Mouse (Mus musculus) megakaryocyte, adult 5-6 weeks (primary cell): ENCODE measurements around the gene Gm10961. TPM values are rescaled to one million over a fixed set of nuclear protein-coding genes. Genes with fewer than 3 reads are reported as not detected.

ENCODE experiments used
- ATAC-seq: 2 replicates; pipeline ENCODE4 v1.8.0; 2016; ENCODE audit warnings: mild to moderate bottlenecking, inconsistent platforms; ENCODE audit not compliant: poor library complexity, severe bottlenecking
- total RNA-seq, 2 experiments: library from RNA; stranded (forward) in 1 of 2; stranded (reverse) in 1 of 2; fragments of 153-499, 151-499 nt in 1 of 2; fragments of 221-1000, 200-1000 nt in 1 of 2; gene quantifications; 2 replicates each; pipeline versions ENCODE4 v1.2.3 to v1.2.4; 2015 to 2017

Gm10961 gene
- not detected in 2 replicates for total RNA-seq (2015)
- not detected in 2 replicates for total RNA-seq (2017)

GRCm38 (mm10) chr3:107630682-107631522 lies at the start of gene Gm10961:
Gene Gm10961, plus strand, starts transcription at chr3:107631322.
- peak; percentile 38 for ATAC-seq

DNA sequence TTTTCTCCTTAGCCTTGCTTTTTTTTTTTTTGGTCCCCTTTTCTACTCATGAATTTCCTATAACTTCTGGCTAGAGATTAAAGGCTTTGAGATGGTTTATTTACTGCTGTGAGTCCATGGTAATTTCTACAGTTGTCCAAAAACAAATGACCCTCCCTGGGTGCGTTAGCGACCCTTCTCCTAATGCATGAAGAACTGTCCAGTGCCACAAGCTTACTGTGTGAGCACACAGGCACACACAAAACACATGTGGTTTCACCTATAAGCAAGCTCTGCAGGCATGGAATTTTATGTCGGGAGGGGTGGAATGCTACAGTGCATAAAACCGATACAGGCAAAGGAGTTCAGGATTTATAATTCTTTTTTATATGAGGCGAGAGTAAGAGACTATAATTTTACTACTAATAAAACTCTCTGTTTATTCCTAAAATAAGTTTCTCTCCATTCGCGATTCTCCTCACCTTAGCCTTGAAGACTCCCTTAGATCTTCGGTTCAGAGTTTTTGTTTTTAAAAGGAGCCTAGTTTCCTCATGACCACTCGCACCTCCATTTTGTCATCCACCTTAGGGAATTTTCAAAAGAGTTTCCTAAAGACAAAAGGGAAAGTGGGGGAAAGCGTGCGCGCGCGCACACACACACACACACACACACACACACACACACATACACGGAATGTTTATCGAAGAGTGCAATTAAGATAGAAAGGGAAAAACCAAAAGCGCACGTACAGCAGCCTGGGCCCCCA lies 48.8 kb upstream of the Gm10961 start:
- no peak for ATAC-seq

- ATAC-seq: no peak
Measured at GRCm38 (mm10) chr3:107582875-107583767, 48.0 kb upstream of the Gm10961 start.

- ATAC-seq: no peak
Measured at GRCm38 (mm10) chr3:107583893-107584292, 47.2 kb upstream of the Gm10961 start.

DNA sequence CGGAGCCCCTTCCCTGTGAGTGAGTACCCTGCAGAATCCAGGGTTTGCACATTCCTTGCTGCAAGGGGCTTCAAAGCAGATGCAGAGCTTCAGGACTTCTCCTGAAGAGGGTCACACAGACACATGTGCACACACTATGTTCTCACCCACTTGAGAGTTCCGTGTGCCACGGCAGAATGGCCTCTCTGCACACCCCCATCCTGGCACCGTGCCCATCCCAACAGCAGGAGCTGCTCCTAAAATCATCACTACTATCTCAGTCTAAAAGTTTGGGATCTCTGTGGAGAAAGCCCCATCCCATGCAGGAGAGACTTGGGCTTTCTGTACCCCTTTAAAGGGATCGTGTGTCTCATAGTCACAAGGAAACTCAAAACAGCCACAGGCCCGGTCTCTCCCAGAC lies 44.6 kb upstream of the Gm10961 start:
- ATAC-seq: no peak

GRCm38 (mm10) chr3:107591612-107592011 lies 39.5 kb upstream of the Gm10961 start:
- ATAC-seq: no peak

GRCm38 (mm10) chr3:107593632-107594031 lies 37.5 kb upstream of the Gm10961 start:
- no peak for ATAC-seq

DNA sequence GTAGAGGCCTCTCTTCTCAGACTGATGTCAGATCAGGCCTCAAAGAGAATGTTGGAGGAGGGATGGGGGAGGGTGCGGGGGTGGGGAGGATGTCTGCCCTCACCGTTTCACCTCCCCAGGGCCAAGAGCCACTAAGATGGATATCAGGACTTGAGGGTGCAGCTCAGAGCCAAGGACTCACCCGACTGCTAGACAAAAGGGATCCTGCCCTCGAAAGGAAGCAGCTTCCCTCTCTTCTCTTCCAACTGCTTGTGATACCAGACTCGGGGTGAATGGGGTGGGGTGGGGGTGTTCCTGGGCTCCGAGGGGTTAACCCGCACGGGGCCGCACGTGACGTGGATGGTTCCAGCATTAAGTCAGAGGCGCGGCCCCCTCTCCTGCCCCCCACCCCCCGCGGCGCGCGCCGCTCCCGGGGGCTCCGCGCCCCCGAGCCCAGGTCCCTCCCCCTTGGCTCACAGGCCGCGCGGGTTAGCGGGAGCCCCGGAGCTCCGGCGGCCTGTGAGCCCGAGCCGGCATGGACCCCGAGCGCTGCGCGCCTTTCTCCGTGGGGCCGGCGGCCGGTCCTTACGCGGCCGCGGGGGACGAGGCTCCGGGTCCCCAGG lies 36.4 kb upstream of the Gm10961 start, which contains the start of gene Alx3:
Gene Alx3 (plus strand): TSS at position 370 of the 602 bp plus-strand sequence.
- ATAC-seq: no peak

- ATAC-seq: peak; percentile 27
Measured at GRCm38 (mm10) chr3:107595264-107595937, 35.7 kb upstream of the Gm10961 start.

- 0 out of 2 replicates have a peak, but pooled peaks have one; percentile 5 for ATAC-seq
Measured at GRCm38 (mm10) chr3:107595938-107596461, 35.1 kb upstream of the Gm10961 start.

DNA sequence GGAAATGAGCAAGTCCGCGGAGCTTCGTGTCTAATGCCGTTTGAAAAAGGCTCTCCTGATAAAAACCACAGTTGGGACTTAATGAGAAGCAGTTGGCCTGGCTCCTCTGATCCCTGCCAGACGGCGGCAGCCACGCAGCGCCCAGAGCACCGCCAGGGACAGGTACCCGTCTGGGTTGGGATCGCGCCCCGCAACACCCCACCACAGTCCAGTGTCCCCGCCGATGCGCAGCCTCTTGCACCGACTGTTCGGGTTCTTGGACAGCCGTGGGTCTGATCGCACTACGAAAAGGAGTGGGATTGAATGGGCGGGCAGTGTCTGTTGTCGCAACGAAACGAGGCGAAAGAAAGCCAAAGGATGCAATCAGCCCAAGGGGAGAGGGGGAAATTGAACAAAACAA lies 34.6 kb upstream of the Gm10961 start:
- ATAC-seq: no peak

GRCm38 (mm10) chr3:107597134-107597533 lies 34.0 kb upstream of the Gm10961 start:
- no peak for ATAC-seq

DNA sequence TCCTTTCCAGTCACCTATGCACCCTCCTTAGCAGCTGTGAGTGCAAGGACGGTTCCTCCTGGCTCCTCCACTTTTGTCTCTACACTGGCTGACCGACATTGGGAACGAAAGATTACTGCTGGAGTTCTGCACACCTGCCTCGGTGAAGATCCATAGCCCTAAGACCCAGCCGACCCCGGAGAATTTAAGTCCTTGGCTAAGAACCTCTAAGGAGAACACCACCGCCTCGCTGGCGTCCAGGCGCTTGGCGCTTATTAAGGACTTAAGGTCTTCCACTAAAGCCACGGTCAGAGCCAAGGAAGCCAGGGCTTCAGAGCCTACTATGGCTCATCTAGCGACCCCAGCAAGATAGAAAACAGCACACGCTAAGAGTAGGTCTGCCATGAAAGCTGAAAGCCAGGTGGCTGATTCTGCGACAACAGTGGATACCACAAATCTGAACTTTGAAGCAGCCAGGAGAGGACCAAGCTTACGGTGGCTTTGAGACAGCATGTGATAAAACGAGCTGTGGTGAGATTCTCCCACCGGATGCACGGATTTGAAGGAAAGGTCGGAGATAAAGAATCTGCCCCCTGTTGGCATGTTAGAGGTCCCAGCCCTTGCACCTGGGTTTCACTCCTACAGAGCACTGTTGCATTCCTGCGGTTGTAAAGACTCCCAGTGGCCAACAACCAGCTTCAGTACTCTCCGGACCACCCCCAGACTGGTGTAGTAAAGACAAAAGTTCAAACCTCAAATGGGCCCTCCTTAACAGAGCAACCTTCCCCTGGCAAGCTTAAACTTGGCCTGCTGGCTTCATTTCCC lies 33.3 kb upstream of the Gm10961 start:
- no peak for ATAC-seq

DNA sequence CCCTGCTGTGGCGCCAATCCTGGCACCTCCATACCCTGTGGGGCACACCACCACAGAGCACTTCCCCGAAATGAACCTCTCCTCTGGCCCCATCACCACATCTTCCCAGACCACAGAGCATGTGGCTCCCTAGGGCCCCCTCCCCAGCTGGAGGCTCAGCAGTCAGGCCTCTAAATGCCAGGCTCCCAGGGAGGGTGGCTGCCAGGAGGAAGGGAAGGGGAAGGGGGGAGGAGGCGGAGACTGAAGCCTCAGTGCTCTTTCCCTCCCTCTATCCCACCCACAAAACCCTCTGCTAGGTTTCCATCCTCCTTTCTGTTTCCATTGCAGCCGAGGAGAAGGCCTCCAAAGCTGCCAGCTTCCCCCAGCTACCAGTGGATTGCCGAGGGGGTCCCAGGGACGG lies 31.0 kb upstream of the Gm10961 start:
- no peak for ATAC-seq

DNA sequence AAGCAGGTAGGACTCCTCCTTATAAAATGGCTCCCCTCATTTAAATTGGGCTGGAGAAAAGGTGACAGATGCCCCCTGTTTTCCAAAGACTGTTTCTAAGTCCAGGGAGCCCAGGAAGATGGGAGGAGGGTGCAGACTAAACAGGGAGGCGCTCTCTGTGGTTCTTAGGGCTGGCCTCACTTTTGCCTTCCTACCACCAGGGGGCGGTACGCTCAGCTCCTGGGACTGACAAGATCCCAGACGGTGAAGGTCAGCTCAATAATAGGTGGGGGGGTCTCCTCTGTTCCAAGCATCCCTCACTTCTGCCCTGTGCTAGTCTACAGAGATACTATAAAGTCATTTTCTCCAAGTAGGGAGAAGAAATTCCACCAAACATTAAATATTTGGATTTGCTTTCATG lies 25.8 kb upstream of the Gm10961 start:
- ATAC-seq: peak; percentile 73; the same call in 1 of the 2 replicates

DNA sequence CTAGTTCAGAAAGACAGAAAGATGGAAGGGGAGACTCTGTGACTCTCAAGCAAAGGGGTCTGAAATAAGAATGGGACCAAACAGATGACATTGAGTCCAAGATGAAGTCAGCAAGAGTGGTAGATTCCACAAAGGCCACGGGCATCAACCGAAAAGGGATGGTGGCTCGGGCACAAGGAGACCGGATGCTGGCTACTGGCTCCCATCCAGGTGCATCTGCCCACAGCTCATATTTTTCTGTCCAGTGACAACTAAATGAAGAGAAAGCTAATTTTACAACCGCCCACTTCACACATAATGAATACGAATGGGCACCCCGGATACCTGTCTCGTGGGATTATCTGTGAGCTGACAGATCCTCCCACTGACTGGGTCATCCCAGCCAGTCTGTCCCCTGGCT lies 23.9 kb upstream of the Gm10961 start:
- no peak for ATAC-seq

GRCm38 (mm10) chr3:107608808-107609207 lies 22.3 kb upstream of the Gm10961 start:
- no peak for ATAC-seq

DNA sequence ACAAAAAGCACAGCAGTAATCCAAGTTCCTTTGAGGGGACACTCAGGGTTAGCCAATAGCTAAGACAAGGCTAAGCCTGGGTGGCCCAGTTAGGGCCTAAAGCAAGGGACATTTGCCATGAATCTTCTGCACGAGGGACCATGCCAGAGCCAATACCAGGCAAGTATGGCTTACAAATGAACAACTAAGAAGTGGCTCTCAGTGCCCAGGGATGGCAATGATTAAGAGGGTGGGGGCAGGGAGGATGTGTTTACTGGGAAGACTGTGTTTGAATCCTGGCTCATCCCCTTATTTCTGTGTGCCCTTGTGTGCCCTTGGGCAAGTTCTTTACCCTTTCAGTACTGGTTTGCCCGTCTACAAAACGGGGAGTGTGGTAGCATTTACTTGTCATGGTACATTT lies 21.7 kb upstream of the Gm10961 start:
- no peak for ATAC-seq

DNA sequence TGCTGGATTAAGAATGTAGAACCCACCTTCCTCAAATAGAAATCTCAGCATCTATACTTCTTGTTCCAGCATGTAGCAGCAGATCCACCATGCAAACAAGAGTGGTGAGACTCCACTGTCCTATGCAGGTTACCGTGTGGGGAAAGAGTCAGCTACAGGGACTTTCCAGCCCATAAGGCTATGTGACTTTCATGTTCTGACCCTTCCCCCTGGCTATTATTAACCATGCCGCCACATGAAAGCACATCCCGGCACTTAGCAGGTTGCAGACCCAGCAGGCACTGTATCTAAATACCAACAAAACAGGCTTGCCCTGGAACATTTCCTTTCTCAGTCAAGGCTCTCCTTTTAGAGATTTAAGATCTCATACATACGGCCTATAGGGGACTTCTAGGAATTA lies 19.7 kb upstream of the Gm10961 start:
- ATAC-seq: no peak
